Mouse (Mus musculus) neural tube, embryonic 13.5 days (tissue): ENCODE data around the gene Bmyc. TPM values are rescaled to one million over a fixed set of nuclear protein-coding genes. Genes with fewer than 3 reads are reported as not detected.

ENCODE experiments used
- ATAC-seq: fragments of 200-750 bp; cut with Nextera tagmentation; 2 replicates; pipeline ENCODE4 v1.8.0; 2017; ENCODE audit warnings: low read depth, mild to moderate bottlenecking, moderate TSS enrichment, moderate library complexity
- H3K27ac ChIP-seq: fragments of 300-500 bp; sonication (generic); replicated peaks from 2 replicates; pipeline ENCODE4 v1.5.1; 2015; ENCODE audit warnings: moderate library complexity, mild to moderate bottlenecking, inconsistent platforms
- H3K27me3 ChIP-seq: fragments of 300-500 bp; sonication (generic); 2 replicates; pipeline ENCODE4 v1.6.1; 2015; ENCODE audit warnings: mild to moderate bottlenecking, inconsistent platforms
- H3K36me3 ChIP-seq: fragments of 300-500 bp; sonication (generic); 2 replicates; pipeline ENCODE4 v1.6.1; 2015; ENCODE audit warnings: mild to moderate bottlenecking, inconsistent platforms
- H3K4me1 ChIP-seq: fragments of 300-500 bp; sonication (generic); replicated peaks from 2 replicates; pipeline ENCODE4 v1.6.1; 2015; ENCODE audit warnings: inconsistent platforms
- H3K4me2 ChIP-seq: fragments of 300-500 bp; sonication (generic); 2 replicates; pipeline ENCODE4 v1.6.1; 2015; ENCODE audit warnings: inconsistent platforms, mild to moderate bottlenecking, moderate library complexity
- H3K4me3 ChIP-seq: fragments of 300-500 bp; sonication (generic); 2 replicates; pipeline ENCODE4 v1.5.1; 2015; ENCODE audit warnings: mild to moderate bottlenecking, inconsistent platforms
- H3K9ac ChIP-seq: fragments of 300-500 bp; sonication (generic); 2 replicates; pipeline ENCODE4 v1.6.1; 2015; ENCODE audit warnings: moderate library complexity, mild to moderate bottlenecking, inconsistent platforms
- H3K9me3 ChIP-seq: fragments of 300-500 bp; sonication (generic); 2 replicates; pipeline ENCODE4 v1.6.1; 2016; ENCODE audit warnings: inconsistent platforms
- WGBS: fragments of 180-500 bp; shearing (Covaris S2); methylation state at CpG from one replicate; pipeline ENCODE4 v1.1.7; 2015; 5-methylcytosine and 5-hydroxymethylcytosine counted together
- polyA plus RNA-seq: library from polyadenylated mRNA; unstranded; fragments of >200 nt; fragmentation: Nextera tagmentation; extraction: Ambion mirVana; gene quantifications from 2 replicates; pipeline ENCODE4 v1.2.1, GENCODE M21; 2015

The Bmyc gene
- polyA plus RNA-seq, 1 experiment from 2014 or later: 121 TPM

- H3K4me1 ChIP-seq: no peaks in the 10 kb centered on the region
- no peak overlapping the region for H3K4me3 ChIP-seq
- no peaks in the 10 kb centered on the region for H3K36me3 ChIP-seq
- H3K9me3 ChIP-seq: no peaks in the 10 kb centered on the region
- H3K27me3 ChIP-seq: no peaks in the 10 kb centered on the region
- ATAC-seq: no peak
- no peak overlapping the region for H3K4me2 ChIP-seq
- 71% methylated on average over 1 of the region's 1 CpGs for WGBS
- no peak overlapping the region for H3K27ac ChIP-seq
- H3K9ac ChIP-seq: no peak overlapping the region
Measured at GRCm38 (mm10) chr2:25741671-25742070, 35.1 kb downstream of the Bmyc start.

- 93% methylated on average over 1 of the region's 1 CpGs for WGBS
- Histone ChIP-seq H3K27ac (no peak overlapping the region), H3K9ac (no peak overlapping the region), H3K4me2 (no peak overlapping the region), H3K9me3 (no peaks in the 10 kb centered on the region), H3K36me3 (no peaks in the 10 kb centered on the region), H3K4me1 (no peaks in the 10 kb centered on the region), H3K4me3 (no peak overlapping the region), H3K27me3 (no peaks in the 10 kb centered on the region)
- no peak for ATAC-seq
Measured at GRCm38 (mm10) chr2:25754201-25754600, 47.7 kb downstream of the Bmyc start.

Other genes with a start within 250 kb of the Bmyc start
- gene Clic3, start 249.9 kb upstream of the Bmyc start, polyA plus RNA-seq: 2.8 and 3.2 TPM in 2 replicates
- gene Paxx, start 245.6 kb upstream of the Bmyc start, polyA plus RNA-seq: 85.1 and 97.1 TPM in 2 replicates
- 19.7 and 19.9 TPM in 2 replicates for gene Ptgds, start 236.7 kb upstream of the Bmyc start, polyA plus RNA-seq
- not detected in 2 replicates for gene Lcn12, start 212.8 kb upstream of the Bmyc start, polyA plus RNA-seq
- 124 and 129 TPM in 2 replicates for gene Fbxw5, start 206.0 kb upstream of the Bmyc start, polyA plus RNA-seq
- gene C8g, start 205.0 kb upstream of the Bmyc start, polyA plus RNA-seq: 5.7 and 8.0 TPM in 2 replicates
- 19.2 and 20.8 TPM in 2 replicates for gene Traf2, start 159.8 kb upstream of the Bmyc start, polyA plus RNA-seq
- gene Edf1, start 148.9 kb upstream of the Bmyc start, polyA plus RNA-seq: 426 and 453 TPM in 2 replicates
- 2.5 and 3.4 TPM in 2 replicates for gene Mamdc4, start 131.9 kb upstream of the Bmyc start, polyA plus RNA-seq
- 180 and 188 TPM in 2 replicates for gene Phpt1, start 131.5 kb upstream of the Bmyc start, polyA plus RNA-seq
- gene Ajm1, start 125.0 kb upstream of the Bmyc start, polyA plus RNA-seq: 7.1 and 8.4 TPM in 2 replicates
- 65.7 and 74.3 TPM in 2 replicates for gene Rabl6, start 98.2 kb upstream of the Bmyc start, polyA plus RNA-seq
- gene Ccdc183, start 89.1 kb upstream of the Bmyc start, polyA plus RNA-seq: 0.12 and 0.17 TPM in 2 replicates
- 37.7 and 41.2 TPM in 2 replicates for gene Tmem141, start 84.7 kb upstream of the Bmyc start, polyA plus RNA-seq
- gene Fcna, start 78.7 kb upstream of the Bmyc start, polyA plus RNA-seq: 2.7 and 3.1 TPM in 2 replicates
- not detected in 2 replicates for gene Lcn8, start 53.6 kb upstream of the Bmyc start, polyA plus RNA-seq
- not detected in 2 replicates for gene Lcn5, start 48.8 kb upstream of the Bmyc start, polyA plus RNA-seq
- gene Lcn6, start 30.0 kb upstream of the Bmyc start, polyA plus RNA-seq: not detected in 2 replicates
- gene Lcn10, start 24.0 kb upstream of the Bmyc start, polyA plus RNA-seq: not detected in 2 replicates
- not detected in 2 replicates for gene Obp2a, start 6.7 kb upstream of the Bmyc start, polyA plus RNA-seq
- gene Obp2b, start 30.3 kb downstream of the Bmyc start, polyA plus RNA-seq: not detected in 2 replicates
- not detected in 2 replicates for gene Lcn3, start 58.8 kb downstream of the Bmyc start, polyA plus RNA-seq
- not detected in 2 replicates for gene Lcn11, start 70.3 kb downstream of the Bmyc start, polyA plus RNA-seq
- gene Gm13539, start 75.5 kb downstream of the Bmyc start, polyA plus RNA-seq: not detected in 2 replicates
- not detected in 2 replicates for gene Glt6d1, start 109.1 kb downstream of the Bmyc start, polyA plus RNA-seq
- not detected in 2 replicates for gene Lcn9, start 116.4 kb downstream of the Bmyc start, polyA plus RNA-seq
- gene Sohlh1, start 140.5 kb downstream of the Bmyc start, polyA plus RNA-seq: not detected in 2 replicates
- 10.7 and 11.3 TPM in 2 replicates for gene Kcnt1, start 157.0 kb downstream of the Bmyc start, polyA plus RNA-seq